Mouse (Mus musculus) spleen, postnatal 14 days (tissue): ENCODE results near the gene Calhm6.
A peak's percentile ranks its signal among the peaks of the same experiment; 100 is the strongest.

Experiments used
- DNase-seq, 2 experiments: peaks; one replicate each; pipeline ENCODE4 v3.0.0; 2021 to 2022; ENCODE audit warnings: low spot score in 2 of 2

The Calhm6 gene

DNA sequence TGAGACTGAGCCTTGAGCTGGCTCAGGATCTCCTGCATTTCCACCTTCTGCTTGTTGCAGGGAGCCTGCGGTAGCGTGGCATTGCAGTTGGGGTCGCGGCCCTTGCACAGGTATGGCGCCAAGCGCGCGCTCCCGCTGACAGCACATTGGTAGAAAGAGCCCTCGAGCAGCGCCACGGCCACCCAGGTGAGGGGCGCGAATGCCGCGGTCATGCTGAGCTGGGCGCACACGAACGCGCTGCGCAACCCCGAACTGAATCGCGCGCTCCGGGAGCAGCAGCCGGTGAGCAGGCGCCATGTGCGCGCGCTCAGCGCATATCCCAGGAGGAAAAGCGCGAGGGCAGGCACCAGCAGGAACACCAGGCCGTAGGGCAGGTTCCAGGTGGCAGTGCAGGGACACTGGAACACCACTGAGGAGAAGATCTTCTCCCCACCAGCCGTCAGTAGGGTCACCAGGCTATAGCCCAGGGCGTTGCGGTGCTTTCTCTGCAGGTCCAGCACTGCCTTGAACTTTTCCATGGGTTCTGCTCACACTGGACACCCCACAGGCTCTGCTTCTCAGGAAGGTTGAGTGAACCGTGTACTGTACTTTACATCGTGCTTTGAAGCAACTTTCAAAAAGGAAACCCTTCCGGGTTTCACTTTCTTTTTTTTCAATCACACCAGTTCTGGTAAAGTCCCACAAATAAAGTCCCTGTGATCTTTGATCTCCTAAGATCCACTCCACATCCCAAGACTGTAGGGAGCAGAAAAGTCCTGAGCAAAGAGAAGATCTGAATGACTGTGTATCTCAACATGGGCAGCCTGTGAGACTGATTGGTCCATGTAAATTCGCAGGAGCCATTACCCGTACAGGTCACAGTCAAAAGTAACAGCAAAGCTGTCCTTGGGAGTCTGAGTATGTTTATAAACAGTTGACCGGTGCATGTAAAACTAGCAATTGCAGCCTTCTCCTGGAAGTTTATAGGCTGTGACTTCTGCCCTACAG, at the start of gene Calhm6:
Gene Calhm6 (minus strand): TSS at position 593 of the 987 bp plus-strand sequence.
- DNase-seq = peak; percentile 14 to 41

DNA sequence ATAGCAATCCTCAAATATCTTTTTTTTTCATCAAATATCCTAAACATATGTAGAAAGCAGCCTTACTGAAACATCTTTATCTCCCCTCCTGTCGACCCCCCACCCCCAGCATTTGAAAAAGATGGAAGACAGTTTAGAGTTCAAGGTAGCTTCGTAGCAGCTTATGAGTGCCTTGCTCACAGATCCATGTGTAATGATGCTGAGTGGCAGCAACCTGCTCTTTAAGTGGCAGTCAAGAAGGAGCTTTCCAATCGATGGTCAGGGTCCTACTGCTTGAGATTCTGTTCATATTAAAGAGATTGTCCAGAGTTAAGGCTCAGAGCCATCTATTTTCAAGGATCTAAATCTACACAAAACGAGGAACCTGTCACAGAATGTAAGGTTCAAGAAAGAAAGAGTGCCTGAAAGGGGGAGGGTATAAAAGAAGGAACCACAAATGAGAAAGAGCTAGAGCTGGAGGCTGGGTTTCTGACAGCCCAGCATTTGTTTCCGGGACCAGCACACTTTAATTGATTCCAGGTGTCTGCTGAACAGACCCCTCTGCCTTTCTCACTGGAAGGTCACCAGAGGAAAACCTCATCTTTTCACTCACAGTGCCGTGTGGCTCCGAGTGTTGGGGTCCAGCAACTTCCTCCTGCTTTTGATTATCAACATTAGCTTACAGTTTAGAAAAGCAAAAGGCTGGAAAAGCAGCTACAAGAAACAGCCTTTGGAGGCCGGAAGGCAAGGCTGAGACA, 48.3 kb upstream of the Calhm6 start:
- DNase-seq = no peak

DNA sequence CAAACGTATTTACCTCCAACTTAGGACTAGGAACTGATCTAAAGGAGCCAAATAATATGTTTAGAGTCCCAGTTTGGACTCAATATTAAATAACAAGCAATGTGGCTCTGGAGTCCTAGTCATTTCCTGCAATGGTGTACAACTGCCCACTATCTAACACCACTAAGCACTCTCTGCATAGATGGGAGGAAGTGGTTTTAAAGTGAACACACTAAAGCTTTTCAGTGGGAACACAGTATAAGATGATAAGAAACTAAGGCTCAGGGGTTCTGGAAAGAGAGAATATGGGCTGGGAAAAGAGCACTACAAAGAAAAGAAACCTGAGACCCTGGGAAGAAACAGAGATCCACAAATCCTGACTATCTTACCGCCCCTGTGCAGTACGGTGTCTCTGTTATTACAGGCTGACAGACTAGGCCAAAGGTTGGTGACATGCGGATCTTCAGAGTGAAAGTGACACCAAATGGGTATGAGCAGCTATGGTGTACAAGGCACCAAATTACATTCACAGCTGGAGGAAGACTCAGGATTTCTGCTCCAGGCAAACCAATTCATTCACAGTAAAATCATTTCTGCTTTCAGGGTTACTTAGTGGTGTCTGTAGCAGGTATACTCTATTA, 45.0 kb upstream of the Calhm6 start:
- no peak for DNase-seq

DNA sequence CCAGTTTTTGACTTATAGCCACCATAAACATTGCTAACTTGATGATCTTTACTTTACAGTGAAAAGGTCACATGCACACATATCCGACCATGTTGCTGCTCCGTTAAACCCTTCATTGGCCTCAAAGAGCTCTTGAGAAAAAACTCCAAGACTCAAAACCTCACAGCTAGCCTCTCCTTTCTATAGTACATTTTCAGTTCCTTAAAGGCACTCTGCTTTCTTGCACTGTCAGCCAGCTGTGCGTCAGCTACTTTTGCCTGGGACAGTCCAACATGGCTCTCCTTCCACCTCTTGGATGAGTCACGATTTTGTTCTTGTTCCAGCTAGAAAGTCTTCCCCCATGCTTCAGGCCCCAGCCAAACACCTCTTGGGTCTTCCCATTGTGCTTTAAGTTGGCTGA, 43.9 kb upstream of the Calhm6 start:
- DNase-seq = no peak

DNA sequence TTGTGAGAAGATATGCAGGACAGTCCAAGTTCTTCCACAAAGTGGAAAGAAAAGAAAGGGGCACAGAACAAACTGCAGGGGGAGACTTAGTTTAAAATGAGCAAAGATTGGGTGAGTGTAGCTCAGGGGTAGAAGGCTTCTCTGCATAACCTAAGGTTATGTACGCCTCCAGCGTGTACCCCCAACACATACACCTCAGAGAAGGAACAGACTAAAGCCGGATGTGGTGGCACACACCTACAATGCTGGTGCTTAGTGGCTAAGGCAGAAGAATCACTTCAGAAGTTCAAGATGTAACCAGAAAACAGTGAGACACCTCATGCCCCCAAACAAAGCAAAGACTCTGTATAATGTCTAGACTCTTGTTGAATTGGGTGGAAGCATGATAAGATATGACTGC, 43.4 kb upstream of the Calhm6 start:
- no peak for DNase-seq

DNA sequence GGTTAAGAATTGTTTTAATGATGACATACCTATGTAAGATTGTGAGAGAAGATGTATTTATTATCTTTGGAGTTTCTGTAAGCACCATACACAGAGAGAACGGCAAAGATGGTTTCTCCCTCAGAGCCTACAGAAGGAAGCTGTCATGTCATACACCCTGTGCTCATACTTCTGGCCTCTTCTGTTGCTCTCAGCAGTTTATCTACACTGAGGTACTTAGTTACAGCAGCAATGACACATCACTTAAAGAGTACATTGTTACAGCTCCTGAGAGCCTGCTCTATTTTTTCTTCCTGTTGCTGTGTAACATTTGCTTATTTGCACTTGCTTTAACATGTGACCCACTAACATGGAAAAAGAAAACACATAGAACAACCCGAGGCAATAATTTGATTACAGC, 39.2 kb upstream of the Calhm6 start:
- DNase-seq = no peak

DNA sequence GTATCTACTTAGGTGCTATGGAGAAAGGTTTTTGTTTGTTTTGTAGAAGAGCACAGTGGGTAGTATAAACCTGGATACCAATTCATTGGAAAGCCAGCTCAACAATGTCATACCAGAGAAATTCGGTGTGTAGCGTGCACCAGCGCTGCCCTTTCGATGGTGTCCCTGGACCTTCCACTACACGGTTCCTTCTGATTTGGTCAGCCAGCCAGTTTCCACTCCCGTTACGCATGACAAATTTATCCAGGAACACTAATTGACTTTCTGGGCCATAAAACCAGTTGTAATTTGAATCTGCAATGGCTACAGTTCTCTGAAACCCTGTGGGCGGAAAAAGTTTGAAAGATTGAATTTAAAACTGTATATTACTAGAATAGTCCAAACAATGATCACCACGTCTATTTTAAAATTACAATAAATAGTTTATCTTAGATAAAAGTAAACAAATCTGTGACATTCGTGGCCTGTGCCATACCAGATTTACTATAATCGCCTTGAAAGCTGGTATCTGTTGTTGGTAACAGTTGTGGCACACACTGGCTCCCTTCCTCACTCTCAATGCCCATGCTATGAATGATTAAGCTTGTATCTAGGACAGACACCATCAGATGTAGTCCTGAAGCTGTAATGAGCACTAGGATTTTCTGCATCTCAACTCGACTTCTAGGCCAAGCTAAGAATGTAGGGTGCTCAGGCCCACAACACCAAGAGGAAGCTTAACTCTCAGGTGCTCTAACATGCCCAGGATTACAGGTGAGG, 28.2 kb upstream of the Calhm6 start:
- no peak for DNase-seq

DNA sequence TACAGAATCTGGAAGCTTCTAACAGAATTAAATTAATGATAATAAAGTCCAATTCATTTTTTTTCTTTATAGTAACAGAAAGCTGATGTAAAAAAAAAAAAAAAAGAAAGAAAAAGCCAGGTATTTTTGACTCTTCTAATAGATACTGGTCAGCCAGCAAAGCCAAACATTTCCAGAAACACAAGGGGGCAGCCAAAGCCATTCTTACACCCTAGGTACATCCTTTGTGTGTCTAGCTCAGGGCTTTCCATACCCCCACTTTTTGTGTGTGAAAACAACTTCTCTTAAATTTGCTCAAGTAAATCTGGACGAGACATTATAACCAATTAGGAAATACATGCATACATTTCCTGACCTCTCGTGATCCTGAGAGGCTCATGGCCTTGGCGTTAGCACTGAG, 24.0 kb upstream of the Calhm6 start:
- no peak for DNase-seq

DNA sequence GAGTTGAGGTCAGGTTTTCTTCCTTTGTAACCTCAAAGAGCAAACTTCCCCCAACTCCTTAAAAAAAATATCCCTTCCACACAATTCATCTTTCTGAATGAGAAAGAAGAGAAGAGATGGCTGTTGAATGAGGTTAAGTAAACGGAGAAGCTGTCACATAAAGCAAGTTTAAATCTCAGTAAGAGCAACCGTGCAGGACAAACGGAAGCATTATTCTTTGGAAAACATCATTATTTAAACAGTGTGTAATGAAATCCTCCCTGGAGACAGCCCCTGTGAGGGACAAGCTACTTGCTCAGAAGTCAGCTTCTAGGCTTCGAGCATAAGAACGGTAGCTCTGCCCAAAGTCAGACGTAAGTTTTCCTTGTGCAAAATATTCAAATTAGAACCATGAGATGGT, 22.7 kb upstream of the Calhm6 start:
- DNase-seq = no peak

DNA sequence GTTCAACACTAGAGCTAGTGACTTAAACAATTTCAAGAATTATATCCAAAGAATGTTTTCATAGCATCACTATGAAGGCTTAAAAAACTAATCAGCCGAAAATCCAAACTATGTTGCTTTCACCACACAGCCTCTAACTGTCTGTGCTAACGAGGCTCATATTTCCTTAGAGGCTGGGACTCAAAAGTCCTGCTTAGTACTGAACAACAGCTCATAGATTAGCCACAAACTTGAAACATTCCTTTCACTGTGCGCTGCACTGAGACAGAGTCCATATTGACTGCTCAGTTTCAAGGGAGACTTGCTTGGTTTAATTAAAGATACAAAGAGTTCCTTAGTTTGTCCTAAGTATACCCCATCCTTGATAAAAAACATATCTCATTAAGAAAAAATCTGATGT, 22.0 kb upstream of the Calhm6 start:
- no peak for DNase-seq

DNA sequence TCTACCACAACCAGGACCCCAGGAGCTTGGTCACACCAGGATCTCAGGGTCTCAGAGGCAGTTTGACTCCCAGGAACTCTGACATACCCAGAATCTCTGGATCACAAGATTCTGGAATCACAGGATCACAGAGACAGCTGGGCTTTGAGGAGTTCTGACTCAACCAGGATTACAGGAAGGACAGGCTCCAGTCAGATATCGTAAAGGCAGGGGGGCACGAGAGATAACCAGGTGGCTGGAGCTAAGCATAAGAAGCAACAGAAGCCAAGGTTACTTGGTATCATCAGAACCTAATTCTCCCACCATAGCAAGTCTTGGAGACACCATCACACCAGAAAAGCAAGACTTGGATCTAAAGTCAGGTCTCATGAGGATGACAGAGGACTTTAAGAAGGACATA, 13.9 kb upstream of the Calhm6 start:
- DNase-seq = no peak

DNA sequence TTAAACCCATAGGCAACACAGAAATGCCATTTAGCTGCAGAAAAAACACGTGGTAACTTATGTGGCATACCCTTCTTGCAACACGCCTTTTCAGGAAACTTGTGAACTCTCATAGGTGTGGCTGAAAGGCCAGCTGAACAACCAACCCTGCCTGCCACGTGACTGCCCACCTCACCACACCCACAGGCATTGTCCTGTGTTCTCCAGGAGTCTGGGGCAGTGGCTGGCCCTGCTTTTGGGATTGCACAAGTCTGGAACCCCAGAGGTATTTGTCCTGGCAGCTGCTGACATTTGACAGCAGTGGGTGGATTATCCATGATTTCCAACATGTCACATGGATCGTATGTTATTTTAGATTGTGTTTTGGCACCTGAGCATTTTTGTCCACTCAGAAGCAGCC, 12.0 kb upstream of the Calhm6 start:
- no peak for DNase-seq

DNA sequence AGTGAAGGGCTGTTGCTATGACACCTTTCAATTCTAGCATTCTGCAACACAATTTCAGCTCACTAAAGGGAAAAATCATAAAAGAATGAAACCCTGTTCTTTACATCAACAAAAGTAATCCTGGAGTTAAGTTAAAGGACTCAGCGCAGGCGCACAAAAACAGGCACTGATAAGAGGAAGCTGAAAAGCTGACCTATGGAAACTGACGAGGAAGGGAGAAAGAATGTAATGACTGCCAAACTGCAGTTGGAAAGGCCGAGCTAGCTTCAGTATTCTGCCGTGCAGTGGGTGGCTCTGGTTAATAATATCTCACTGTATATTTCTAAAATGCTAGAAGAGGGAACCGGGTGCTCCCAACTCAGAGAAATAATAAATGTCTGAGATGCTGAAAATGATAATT, 10.2 kb upstream of the Calhm6 start:
- no peak for DNase-seq

DNA sequence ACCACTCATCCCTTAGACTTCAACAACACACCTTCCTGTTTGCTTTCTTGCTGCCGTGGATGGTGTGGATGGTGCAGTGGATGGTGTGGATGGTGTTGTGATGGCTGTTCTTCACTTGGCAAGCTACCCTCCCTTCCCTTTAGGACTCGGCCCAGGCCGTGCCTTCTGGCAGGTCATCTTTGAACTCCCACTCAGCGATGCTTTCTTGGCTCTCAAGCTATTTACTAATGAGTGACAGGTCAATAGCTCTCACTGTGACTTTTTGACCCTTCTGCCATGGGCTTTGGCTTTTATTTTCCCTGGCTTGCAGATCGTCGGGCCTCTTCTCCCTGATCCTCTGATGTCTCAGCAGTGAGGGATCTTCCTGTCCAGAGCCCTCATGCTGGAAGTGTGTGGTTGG, 8.6 kb upstream of the Calhm6 start:
- no peak for DNase-seq

DNA sequence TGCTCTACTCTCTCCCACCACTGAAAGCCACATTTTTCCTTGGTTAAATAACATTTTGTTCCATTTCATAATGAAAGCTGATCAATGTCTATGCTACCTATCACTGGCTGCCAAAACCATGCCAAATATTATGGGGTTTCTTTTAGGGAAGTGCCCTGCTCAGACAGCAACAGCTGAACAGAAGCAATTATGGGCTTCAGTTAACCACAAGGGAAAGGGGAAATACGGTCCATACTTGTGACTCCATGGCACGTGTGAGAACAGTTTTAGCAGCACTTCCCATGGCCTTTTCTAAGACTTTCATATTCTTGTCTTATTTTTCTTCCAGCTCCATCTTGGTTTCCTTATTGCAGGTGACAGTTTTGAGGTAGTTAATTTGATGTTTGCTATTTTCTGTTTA, 3.6 kb upstream of the Calhm6 start:
- no peak for DNase-seq

DNA sequence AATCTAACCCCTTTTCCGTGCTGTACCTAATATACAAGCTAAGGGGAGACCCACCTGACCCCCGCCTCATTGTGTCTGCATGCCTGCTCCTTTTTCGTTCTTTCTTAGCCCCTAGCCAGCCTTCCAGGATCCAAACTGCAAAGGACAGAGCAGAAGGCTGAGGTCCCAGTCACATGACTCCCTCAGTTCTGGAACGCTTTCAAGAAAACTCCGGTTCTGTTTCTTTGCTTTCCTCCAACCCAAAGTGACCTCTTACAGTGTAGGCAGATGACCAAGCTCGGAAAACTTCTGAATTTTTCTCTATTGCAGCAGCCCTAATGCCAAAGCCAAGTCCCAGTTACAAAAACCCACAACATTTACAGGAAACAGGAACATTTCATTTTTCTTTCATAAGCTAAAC, 607 bp upstream of the Calhm6 start:
- no peak for DNase-seq

DNA sequence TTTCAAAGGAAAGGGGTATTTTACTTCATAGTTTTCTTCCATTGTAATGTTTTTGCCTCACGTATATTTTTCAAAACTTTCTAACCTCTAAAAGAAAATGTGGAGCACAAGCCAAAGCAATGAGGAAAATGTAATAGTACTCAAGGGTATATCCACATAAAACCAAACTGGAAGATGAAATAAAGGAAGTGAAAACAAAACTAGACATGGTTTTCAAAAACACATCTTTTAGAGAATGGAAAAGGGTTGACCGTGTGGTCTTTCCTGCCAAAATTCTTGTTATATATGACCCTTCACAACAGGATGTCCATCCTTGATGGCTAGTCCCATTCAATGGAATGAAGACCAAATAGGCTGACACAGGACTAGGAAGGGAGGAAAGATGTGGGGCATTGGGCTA, 9.4 kb downstream of the Calhm6 start:
- DNase-seq = no peak

DNA sequence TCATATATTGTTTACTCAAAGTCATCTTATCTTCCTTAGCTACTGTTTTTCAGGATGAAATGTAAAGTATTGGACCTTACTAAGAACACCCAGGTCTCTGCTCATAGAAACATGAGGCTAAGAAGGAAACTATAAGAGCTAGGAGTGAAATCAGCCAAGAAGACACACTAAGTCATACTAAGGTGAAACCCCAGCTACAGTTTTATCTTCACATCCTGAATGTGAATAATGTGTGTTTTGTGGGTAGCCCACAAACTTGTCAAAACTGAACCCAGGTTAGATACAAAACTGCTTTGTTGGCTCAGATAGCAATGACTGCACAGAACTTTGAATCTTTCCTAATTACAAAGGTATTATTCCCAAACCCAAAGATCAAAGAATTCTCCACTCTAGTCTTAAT, 10.0 kb downstream of the Calhm6 start:
- no peak for DNase-seq

DNA sequence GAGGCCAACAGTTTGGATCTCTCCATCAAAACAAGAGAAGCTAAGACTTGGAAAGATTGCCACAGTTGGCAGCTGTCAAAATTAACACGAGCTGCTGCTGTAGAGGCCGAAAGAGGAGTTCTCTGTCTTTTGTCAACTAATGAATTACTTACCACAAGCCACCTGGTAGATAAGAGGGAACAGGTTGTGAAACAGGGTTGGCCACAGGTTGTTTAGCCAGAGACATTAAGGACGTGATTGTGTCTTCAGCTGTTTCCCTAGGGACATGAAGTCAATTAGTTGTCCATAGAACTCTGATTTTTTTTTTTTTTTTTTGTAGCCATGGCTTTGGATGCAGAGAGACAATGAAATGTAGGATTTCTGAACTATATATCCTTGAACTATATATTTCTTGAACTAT, 10.7 kb downstream of the Calhm6 start:
- DNase-seq = no peak

DNA sequence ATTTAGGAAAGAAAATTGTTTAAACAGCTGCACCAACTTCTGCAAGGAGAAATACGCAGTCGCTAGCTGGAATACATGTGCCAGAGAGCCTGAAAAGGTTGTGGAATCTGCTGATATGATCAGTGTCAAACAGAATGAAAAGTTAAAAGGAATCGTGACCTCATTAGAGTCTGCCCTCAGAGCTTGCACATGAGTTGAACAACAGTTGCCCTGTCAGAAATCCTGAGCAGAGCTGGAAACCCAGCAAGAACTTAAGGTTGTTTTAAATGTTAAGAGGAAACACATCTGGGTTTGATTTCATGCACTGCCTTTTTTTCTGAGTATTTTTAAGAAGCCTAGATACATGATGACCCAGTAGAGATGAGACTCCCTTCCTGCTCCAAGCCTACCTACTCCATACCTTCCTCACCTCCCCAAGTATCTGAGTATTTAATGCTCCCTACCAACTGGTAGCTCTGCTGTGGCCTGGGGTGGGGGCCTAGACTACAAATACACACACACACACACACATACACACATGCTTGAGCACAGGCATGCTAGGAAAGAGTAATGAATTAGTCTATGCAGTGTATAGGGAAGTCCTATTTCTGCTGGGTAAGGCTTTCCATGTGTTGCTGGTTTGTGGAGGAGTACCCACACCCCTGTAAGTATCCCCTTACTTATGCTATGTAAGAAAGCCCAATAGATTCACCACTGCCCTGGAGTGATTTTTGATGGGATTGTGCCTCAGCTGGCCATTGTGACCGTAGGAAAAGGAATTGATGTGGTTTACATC, 15.6 kb downstream of the Calhm6 start:
- DNase-seq = no peak

DNA sequence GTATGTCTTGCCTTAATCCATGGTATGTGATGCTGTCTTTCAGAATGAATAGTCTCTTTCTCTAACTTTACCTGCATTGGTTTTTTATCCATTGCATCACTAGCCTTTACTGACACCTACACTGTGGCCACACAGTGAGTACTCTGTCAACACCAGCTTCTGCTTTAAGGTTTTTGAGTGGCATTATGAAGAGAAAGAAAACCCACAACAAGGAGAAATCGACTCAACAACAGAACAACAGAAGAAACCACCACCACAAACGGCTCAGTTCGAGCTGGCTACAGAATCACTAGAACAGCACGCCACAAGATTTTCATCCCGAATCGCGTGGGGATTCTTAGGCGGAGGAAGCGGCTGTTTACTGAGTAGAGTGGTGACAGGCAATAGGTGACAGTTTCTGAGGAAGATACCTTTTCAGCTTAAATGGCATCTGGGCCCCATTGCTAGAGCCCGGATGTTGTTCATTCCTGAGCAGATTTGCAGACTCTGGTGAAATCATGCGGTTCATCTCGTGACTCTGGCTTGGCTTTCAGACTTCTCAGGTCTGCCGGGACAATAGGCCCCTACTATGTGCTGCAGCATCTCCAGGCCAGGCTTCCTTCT, 16.8 kb downstream of the Calhm6 start:
- DNase-seq = no peak
